Mouse (Mus musculus) kidney, postnatal 4 days (tissue): ENCODE measurements around the gene Ap2a2.
"Not testable (repeated sequence)": the region's sequence is repeated elsewhere in the genome, so short reads cannot be mapped to it uniquely, and the experiment has no call there.

Source experiments
- DNase-seq, 2 experiments: peaks; one replicate each; pipeline ENCODE4 v3.0.0; 2021; ENCODE audit warnings: mixed read lengths in 2 of 2

Gene Ap2a2

DNA sequence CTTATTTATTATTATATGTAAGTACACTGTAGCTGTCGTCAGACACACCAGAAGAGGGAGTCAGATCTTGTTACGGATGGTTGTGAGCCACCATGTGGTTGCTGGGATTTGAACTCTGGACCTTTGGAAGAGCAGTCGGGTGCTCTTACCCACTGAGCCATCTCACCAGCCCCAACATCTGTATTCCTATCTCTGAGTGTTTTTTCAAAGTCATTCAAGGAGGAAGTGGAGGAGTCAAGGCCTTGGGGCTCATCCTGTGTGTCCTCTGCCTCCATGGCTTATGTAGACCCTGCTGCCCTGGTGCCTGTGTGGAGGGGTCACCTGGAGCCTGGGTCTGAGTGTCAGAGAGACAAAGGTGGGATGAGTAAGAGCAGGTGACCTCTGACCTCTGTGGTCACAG lies 107.1 kb downstream of the Ap2a2 start:
- not testable (repeated sequence) for DNase-seq

DNA sequence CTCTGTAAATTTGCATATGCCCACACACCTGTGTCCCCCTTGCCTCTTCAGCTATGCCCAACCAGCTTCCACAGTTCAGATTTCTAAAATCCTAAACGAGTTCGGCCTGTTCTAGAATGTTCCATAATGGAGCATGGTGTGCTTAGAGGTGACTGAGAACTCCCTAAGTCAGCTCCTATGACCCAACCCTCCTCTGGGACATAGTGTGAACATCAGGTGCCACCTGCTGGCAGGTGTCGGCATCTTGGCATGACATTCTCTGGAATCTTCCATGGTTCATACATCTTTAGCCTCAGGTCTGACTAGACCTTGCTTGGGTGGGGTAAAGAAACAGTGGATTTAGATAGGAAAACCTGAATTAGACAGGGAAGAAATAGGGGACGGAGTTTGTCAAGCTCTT lies 109.0 kb downstream of the Ap2a2 start:
- peak; percentile 65 to 69 for DNase-seq

DNA sequence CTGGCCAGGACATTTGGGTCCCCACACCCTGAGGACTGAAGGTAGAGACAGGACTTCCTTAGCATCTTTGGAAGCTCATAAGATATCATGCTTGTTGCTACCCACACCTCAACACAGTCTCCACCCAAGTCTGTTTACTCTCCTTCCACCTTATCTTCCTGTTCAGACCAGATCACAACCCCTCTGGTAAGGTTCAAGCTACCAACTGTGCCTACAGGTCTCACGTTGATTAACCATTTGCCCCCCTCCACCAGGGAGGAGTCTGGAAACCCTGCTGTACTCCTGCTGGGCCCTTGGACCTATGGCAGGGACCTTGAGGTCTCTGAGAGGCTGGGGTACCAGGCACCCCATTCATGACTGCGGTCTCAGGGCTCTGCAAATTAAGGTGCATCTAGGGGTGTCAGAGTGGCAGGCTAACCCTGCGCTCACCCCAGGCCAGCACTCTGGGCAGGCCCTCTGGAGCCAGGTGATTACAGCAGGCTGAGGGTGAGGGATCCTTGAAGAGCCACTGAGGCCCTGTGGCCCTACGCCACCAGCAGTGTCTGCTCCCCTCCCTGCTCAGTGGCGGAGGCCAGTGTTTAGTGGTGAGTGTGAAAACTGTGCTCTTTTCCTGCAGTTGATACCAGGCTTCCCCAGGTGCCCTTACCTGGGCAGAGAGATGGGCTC lies 109.8 kb downstream of the Ap2a2 start:
- no peak for DNase-seq

DNA sequence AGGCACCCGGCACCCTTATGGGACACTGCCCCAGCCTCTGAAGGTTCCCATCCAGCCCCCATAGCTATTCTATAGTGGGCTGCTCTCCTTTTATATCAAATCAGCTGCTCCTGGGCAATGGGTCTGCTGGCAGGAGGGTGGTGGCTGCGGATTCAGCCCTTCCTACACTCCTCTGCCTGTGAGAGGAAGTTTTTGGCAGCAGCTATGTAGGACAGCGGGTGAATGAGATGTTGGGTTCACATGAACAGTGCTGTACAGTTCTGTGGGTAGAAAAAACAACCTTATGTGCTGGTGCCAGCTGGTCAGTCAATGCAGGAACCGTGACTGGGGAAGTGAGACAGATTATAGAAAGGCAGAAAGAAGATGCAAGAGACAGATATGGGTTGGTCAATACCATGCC lies 116.9 kb downstream of the Ap2a2 start:
- DNase-seq: no peak
